Mouse (Mus musculus) ES-Bruce4 (cell line): ENCODE results near the gene Doc2g.

Source experiments
- CTCF ChIP-seq: IDR thresholded peaks from one replicate; pipeline ENCODE4 v1.8.1; 2011; ENCODE audit warnings: low read depth, low read length
- EP300 ChIP-seq: IDR thresholded peaks from 2 replicates; pipeline ENCODE4 v1.6.1; 2011; ENCODE audit warnings: low read depth, low read length; ENCODE audit not compliant: insufficient read depth

DNA sequence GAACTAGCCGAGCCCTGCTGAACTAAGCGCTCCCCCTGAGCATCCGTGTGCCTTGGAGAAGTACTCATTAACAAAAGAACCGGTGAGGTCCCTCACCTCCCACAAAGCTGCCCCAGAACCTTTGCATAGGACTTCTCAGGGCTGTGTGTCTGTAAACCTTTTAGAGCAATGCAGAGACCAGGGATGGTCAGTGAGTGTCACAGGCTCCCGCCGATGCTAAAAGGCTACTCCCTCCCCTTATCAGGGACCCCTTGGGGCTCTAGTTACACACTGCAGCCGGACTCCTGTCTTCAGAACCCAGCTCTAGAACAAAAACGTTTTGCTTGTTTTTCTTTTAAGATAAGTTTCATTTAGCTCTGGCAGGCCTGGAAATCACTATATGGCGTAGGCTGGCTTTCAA lies 10.0 kb downstream of the Doc2g start:
- TF ChIP-seq CTCF (no peak), EP300 (no peak)
